Mouse (Mus musculus) adrenal gland, postnatal 14 days (tissue): ENCODE measurements around the gene Ubap1. TPM values are rescaled to one million over a fixed set of nuclear protein-coding genes. Genes with fewer than 3 reads are reported as not detected.
A peak's percentile ranks its signal among the peaks of the same experiment; 100 is the strongest.

ENCODE experiments used
- DNase-seq: peaks from one replicate; pipeline ENCODE4 v3.0.0; 2021; ENCODE audit warnings: mixed read lengths
- long read RNA-seq, 2 experiments: library from polyadenylated mRNA; stranded (forward); transcript quantifications; one replicate each; pipeline ENCODE4 v2.0.0; 2021
- total RNA-seq: library from RNA; stranded (reverse); gene quantifications from 2 replicates; pipeline ENCODE4 v1.2.3, GENCODE M21; 2021

The Ubap1 gene
- 38.5 and 52.1 TPM in 2 replicates for total RNA-seq
- long read RNA-seq, experiment 1, transcript Ubap1-201 (7 exons, 3,456 nt): major isoform, 70 of 110 reads
- long read RNA-seq, experiment 1, partial matches to known transcripts: 1 of 110 reads
- long read RNA-seq, experiment 1, other reads (novel, unspliced or antisense): 38 of 110 reads
- long read RNA-seq, experiment 2, transcript Ubap1-201 (7 exons, 3,456 nt): major isoform, 47 of 92 reads
- long read RNA-seq, experiment 2, partial matches to known transcripts: 1 of 92 reads
- long read RNA-seq, experiment 2, other reads (novel, unspliced or antisense): 44 of 92 reads

GRCm38 (mm10) chr4:41348584-41349198 lies at the start of gene Ubap1:
TSS of gene Ubap1 (plus strand) at chr4:41348996.
- DNase-seq: peak; percentile 97

GRCm38 (mm10) chr4:41303671-41304070 lies 45.1 kb upstream of the Ubap1 start:
- no peak for DNase-seq

- DNase-seq: no peak
Measured at GRCm38 (mm10) chr4:41304302-41304701, 44.5 kb upstream of the Ubap1 start.

GRCm38 (mm10) chr4:41307406-41307805 lies 41.4 kb upstream of the Ubap1 start:
- no peak for DNase-seq

DNA sequence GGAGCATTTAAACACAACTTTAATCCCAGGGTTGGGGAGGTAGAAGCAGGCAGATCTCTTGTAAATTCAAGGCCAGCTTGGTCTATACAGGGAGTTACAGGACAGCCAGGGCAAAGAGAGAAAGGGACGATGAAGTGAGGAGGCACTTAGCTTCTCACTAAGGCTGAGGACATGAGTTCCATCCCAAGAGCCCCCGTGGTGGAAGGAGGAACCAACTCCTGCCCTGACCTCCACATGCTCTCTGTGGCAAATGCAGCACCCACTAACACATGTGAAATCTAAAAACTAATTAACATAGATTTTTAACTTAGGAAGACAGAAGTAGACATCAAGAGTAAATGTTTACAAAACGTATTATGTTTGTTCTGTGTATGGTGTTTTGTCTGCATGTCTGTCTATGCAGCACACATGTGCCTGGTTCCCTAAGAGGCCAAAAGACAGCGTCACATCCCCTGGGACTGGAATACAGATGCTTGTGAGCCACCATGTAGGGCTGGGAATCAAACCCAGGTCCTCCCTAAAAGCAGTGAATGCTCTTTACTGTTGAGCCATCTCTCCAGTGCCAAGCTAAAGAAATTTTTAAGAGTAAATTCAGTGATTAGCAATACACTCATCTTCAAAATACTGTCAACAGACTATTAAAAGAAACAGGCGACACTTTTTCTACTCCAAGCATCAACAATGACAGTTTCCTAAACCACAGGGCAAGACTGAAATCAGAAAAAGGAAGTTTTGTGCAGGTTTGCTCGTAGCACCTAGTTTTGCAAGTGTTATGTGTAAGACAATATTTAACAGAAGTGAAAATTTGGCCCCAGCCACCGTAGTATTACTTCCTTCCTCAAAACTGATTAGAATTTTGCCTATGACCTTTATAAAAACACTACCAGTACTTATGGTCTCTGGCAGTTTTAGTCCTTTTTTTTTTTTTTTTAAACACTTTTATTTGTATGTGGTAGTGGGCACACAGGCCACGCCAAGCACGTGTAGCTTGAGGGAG lies 37.9 kb upstream of the Ubap1 start:
- DNase-seq: no peak

- DNase-seq: no peak
Measured at GRCm38 (mm10) chr4:41313722-41314121, 35.1 kb upstream of the Ubap1 start.

DNA sequence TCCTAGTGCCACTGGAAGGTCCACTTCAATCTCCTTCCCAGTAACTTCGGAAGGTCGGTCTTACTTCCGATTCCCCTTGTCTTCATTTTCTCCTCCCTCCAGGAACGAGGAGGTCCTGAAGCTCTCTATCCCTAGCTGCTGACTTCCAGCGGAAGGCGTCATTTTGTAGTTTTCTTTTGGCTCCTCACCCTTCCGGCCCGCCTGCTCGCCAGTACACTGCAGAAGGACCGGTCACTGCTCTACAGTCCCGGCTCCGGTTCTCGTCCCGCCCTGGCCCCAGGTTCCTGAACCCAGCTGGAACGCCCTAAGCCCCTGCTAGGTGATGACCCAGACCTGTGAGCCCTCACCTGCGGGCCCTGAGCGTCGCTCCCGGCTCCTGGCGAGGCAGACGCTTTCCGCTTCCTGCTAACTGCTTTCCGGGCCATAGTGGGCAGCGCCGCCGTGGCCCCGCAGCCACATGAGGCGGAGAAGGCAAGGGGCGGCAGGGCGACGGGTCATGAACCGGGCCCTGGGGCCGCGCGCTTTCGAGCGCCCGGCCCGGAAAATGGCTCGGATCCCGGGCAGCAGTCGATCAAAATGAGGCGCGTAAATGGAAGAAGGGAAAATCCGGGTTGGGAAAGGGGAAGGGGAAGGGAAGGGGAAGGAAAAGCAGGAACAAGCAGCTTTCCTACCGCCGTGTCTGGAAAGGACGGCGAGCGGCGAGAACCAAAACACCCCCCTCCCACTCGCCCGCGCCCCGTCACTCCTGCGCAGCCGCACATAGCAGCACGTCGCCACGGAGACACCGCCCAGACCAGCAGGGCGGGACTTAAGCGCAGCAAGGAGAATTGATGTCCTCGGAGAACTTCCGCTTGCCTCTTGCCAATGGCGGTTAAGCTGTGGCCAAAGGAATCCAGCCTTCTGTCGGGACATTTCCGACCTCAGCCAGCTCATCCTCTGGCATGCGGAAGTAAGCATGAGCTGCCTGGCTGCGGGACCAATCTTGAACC lies 34.4 kb upstream of the Ubap1 start, which contains the start of gene Dcaf12:
Gene Dcaf12, minus strand, starts transcription at position 749 of the 989 bp plus-strand sequence.
- DNase-seq: peak; percentile 98

DNA sequence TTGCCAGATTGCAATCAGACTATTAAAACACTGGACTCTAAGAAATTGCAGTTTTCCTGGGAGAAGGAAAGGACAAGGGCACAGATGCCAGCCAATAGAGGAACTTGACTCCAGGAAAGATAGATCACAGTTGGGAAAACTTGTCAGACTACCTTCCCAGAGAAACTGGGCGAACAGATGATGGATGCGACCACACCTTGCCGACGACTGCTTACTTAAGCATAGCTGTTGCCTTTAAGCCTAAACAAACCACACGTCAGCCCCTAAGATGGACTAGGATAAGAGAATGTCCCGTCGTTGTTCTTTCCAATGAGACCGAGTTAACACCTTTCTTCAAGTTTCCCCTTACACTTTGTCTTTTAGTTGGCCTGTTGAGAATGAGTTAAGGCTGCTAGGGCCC lies 33.6 kb upstream of the Ubap1 start:
- no peak for DNase-seq

- DNase-seq: no peak
Measured at GRCm38 (mm10) chr4:41318267-41318666, 30.5 kb upstream of the Ubap1 start.

DNA sequence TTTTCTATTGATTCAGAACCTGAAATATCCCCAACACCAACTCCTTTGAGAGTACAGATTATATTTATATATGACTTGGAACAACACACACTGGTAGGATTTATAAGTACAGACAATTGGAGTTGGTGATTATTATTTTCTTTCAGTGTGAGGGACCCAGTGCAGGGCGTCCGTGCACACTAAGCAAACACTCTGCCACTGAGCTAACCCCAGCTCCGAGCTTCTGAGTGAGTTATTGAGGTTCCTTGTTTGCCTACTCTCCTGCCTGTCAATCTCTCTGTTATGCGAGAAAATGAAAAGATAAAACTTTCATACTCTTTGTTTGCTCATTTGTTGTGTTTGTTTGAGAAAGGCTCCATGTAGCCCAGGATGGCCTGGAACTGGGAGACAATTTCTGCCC lies 27.8 kb upstream of the Ubap1 start:
- DNase-seq: no peak

DNA sequence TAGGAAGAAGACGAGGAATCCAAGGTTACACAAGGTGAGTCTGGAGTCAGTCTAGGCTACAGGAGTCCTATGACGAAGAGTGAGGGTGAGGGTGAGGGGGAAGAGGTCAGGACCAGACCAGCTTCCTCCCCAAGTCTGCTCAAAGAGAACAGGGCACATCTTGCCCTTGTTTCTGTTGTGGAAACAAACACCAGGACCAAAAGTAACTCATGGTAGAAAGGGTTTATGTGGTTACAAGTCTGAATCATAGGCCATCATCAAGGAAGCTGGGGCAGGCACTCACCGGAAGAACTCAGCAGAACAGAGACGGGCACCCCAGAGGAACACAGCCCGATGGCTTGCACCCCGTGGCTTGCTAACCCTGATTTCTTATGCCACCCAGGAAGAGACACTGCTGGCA lies 21.9 kb upstream of the Ubap1 start:
- DNase-seq: no peak

GRCm38 (mm10) chr4:41329481-41329880 lies 19.3 kb upstream of the Ubap1 start:
- DNase-seq: no peak

GRCm38 (mm10) chr4:41331085-41331484 lies 17.7 kb upstream of the Ubap1 start:
- peak; percentile 27 for DNase-seq

DNA sequence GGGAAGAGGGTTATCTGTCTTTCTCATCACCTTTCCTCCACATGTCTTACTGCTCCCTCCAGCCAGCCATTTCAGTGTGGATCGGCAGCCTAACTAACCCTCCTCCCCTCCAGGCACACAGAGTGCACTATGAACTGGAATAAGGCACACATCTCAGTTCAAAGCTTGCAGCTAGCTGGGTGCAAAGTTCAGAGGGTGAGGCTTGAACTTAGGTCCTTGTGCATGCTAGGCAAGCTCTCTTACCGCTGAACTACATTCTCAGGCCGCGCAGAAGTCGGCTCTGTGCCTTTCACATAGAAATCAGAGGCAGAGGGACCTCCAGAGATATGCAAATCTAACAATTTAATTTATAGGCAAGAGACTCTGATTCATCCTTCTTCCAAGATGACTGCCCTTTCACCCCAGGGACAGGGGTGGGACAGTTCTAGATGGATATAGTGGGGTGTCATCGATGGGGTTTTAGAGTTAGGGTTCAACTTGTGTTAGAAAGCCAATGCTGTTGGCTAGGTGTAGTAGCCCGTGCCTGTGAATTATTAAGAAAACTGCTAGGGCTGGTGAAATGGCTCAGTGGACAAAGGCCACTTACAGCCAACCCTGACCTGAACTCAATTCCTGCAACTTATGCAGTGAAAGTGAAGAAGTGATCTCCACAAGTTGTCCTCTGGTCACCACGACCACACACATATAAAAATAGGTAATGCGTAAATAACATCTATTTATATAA lies 16.9 kb upstream of the Ubap1 start:
- DNase-seq: no peak

GRCm38 (mm10) chr4:41336546-41336945 lies 12.2 kb upstream of the Ubap1 start:
- DNase-seq: no peak

- DNase-seq: no peak
Measured at GRCm38 (mm10) chr4:41340912-41341550, 7.8 kb upstream of the Ubap1 start.

- no peak for DNase-seq
Measured at GRCm38 (mm10) chr4:41346011-41346410, 2.8 kb upstream of the Ubap1 start.

DNA sequence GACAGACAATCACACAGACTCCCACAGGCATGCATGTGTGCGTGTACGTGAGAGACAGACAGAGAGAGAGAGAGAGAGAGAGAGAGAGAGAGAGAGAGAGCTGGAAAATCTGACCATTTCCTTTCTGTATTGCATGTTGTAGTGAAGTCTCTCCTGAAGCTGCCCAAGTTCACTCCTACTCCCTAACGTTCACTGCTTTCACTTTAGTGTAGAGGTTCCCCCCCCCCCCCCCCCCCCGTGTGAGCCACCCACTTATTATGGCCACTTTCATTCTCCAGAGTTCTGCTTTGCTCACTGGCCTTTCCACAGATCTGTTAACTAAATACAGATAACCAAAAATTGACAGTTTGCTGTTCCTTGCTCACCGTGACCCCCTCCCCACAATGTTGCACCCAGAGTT lies 957 bp upstream of the Ubap1 start:
- DNase-seq: no peak

DNA sequence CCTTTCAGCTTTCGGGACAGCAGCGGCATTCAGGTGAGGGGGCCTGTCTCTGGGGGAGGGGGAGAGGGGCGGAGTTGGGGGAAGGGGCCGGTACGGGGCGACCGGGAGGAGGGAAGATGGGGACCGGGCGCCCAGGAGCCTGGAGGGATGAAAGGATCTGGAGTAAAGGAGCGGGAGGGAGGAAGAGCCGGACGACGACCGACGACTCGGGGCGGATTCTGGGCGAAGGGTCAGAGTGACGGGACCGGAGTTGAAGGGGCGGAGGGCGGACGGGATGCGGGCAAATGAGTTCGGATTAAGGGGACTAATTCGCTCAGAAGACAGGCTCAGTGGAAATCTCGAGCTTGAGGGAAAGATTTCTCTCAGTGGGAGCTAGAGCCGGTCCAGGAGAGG lies 399 bp downstream of the Ubap1 start:
- peak; percentile 70 for DNase-seq

GRCm38 (mm10) chr4:41352758-41353157 lies 4.0 kb downstream of the Ubap1 start:
- DNase-seq: no peak
